10 mouse cellular contexts compared by ENCODE assay signal in genomic region chr5:65213321-65213720, GRCm38 (mm10). TPM values are rescaled to one million over a fixed set of nuclear protein-coding genes. Genes with fewer than 3 reads are reported as not detected.
A peak's percentile ranks its signal among the peaks of the same experiment; 100 is the strongest.
DNase-seq lines count a peak whose midpoint lies in the region; ATAC-seq and TF ChIP-seq lines count a peak whose summit lies in the region.
"Had no signal": no experiment of that assay in that cellular context is flagged by ENCODE, and none has a peak within 500 bp of the region (broad histone marks: within the 10 kb centered on the region; RNA-seq: fewer than 3 reads in every experiment).

No protein-coding gene starts in this region.

- TF ChIP-seq POLR2A in kidney, adult 2 months (IDR thresholded peaks at IDR 0.05; ENCODE audit: low read depth, low read length) = no peak

- peak; percentile 39 for DNase-seq in kidney, adult 2 months
- DNase-seq in ES-CJ7 (ENCODE audit: low read depth, low spot score) = peak; percentile 45
- DNase-seq in cerebellum, adult 18-20 months = peak; percentile 44 to 57
- DNase-seq in gastrocnemius, postnatal 14 days = peak; percentile 22
- peak; percentile 67 for DNase-seq in lung, postnatal 14 days
- peak; percentile 23 to 60 for DNase-seq in spleen, postnatal 10 days (ENCODE audit: low spot score in 2 of 2)
- no peak for DNase-seq in layer of hippocampus, postnatal 36 days

- H3K4me2 ChIP-seq in kidney, embryonic 16.5 days (replicated peaks; ENCODE audit: low read depth, low read length) = no peak overlapping the region

- peak; percentile 90 for TF ChIP-seq CTCF in kidney, adult 2 months (conservative IDR thresholded peaks at IDR 0.05; ENCODE audit: insufficient read depth, insufficient read length, low read depth, low read length)

- no peak overlapping the region for H3K4me3 ChIP-seq in kidney, adult 2 months (ENCODE audit: insufficient read depth, low read depth, low read length)
- H3K4me3 ChIP-seq in kidney, embryonic 16.5 days (ENCODE audit: low read length) = no peak overlapping the region
- H3K4me3 ChIP-seq: erythroblast, embryonic 14.5 days had no signal

- H3K27ac ChIP-seq in kidney, adult 2 months (ENCODE audit: insufficient read depth, low read depth, low read length) = no peak overlapping the region
- no peak overlapping the region for H3K27ac ChIP-seq in kidney, embryonic 16.5 days (ENCODE audit: low read length)
- H3K27ac ChIP-seq: macrophage had no signal

- 20% methylated on average over 7 of the region's 7 CpGs for WGBS in kidney, adult 2 months
- WGBS in kidney, embryonic 16.5 days = 21% methylated on average over 7 of the region's 7 CpGs

- intact Hi-C loops in gastrocnemius, postnatal 14 days (cut with DNase I; ENCODE audit: low total_unique reads) = loop anchor here (10.0 kb wide), 1 partner anchor 209 kb away; no protein-coding TSS in a partner anchor

- no peak overlapping the region for H3K9ac ChIP-seq in kidney, embryonic 16.5 days (replicated peaks; ENCODE audit: low read length)

- H3K36me3 ChIP-seq in kidney, adult 2 months (ENCODE audit: control insufficient read depth, insufficient read depth, low read length) = no peaks in the 10 kb centered on the region; the same call in 1 of the 2 replicates
- H3K36me3 ChIP-seq in kidney, embryonic 16.5 days (ENCODE audit: insufficient read depth, low read length) = no peaks in the 10 kb centered on the region; the same call in 1 of the 2 replicates

- no peaks in the 10 kb centered on the region for H3K9me3 ChIP-seq in kidney, embryonic 16.5 days (ENCODE audit: low read length)

- no peaks in the 10 kb centered on the region for H3K27me3 ChIP-seq in kidney, adult 2 months (replicated peaks; ENCODE audit: control insufficient read depth, insufficient read depth, low read length)
- no peaks in the 10 kb centered on the region for H3K27me3 ChIP-seq in kidney, embryonic 16.5 days (ENCODE audit: insufficient read depth, low read length)

- no peak for ATAC-seq in kidney, embryonic 16.5 days (ENCODE audit: low FRiP score, low TSS enrichment)

- H3K4me1 ChIP-seq in kidney, adult 2 months (ENCODE audit: control insufficient read depth, insufficient read depth, low read length) = no peaks in the 10 kb centered on the region
- no peaks in the 10 kb centered on the region for H3K4me1 ChIP-seq in kidney, embryonic 16.5 days (ENCODE audit: insufficient read depth, low read length)

RNA-seq across cellular contexts. Expression of gene Wdr19, which starts 13.8 kb away (rescaled TPM):
- 5.7 and 6.4 TPM in 2 replicates for polyA plus RNA-seq in kidney, adult 2 months (2012; rRNA removed)
- polyA plus RNA-seq in kidney, embryonic 16.5 days (2015; fragmentation: Nextera tagmentation; extraction: Ambion mirVana) = 12.8 and 13.1 TPM in 2 replicates
- total RNA-seq in gastrocnemius, postnatal 14 days (2021) = 1 to 10 TPM; 2.0 to 2.2 TPM
- 10 to 100 TPM; 19.4 to 21.2 TPM for total RNA-seq in layer of hippocampus, postnatal 36 days (2021)
- polyA plus RNA-seq: erythroblast, embryonic 14.5 days had no signal

Comparison
In these comparisons a context has a peak if more than half of its experiments do, and no peak if none do; other contexts are left out.
1. DNase-seq: peak in kidney, adult 2 months (single experiment), ES-CJ7 (single experiment), cerebellum, adult 18-20 months (2 of 2), gastrocnemius, postnatal 14 days (single experiment), lung, postnatal 14 days (single experiment) and spleen, postnatal 10 days (2 of 2); none in layer of hippocampus, postnatal 36 days (0 of 2).
2. RNA of gene Wdr19, which starts 13.8 kb away (total RNA-seq): 19.4 to 21.2 TPM in layer of hippocampus, postnatal 36 days; 2.0 to 2.2 TPM in gastrocnemius, postnatal 14 days; every median in the first group is over 4 times any median in the second.